Mouse (Mus musculus) CH12.LX (cell line): ENCODE measurements around the gene Hcrt. TPM values are rescaled to one million over a fixed set of nuclear protein-coding genes. Genes with fewer than 3 reads are reported as not detected.

ENCODE experiments used
- DNase-seq: peaks from one replicate; pipeline ENCODE4 v3.0.0-alpha.2; 2013; ENCODE audit errors: extremely low read depth
- H3K27ac ChIP-seq: 2 replicates; pipeline ENCODE4 v1.5.1; 2012; ENCODE audit warnings: low read depth, mild to moderate bottlenecking, control low read depth, moderate library complexity; ENCODE audit not compliant: insufficient read depth
- H3K27me3 ChIP-seq: replicated peaks from 2 replicates; pipeline ENCODE3; 2012; ENCODE audit warnings: inconsistent platforms
- H3K36me3 ChIP-seq, 2 experiments: replicated peaks in 1 of 2; 2 replicates each; pipeline versions ENCODE3 to v1.6.1; 2012; ENCODE audit warnings: inconsistent platforms in 1 of 2, low read length in 1 of 2, mild to moderate bottlenecking in 1 of 2, mixed read lengths in 1 of 2, moderate library complexity in 1 of 2; ENCODE audit not compliant: control insufficient read depth in 1 of 2, insufficient read depth in 1 of 2
- H3K4me1 ChIP-seq, 2 experiments: 2 replicates each; pipeline ENCODE4 v1.6.1; 2012; ENCODE audit warnings: inconsistent platforms in 1 of 2, moderate library complexity in 1 of 2; ENCODE audit not compliant: insufficient read depth in 2 of 2, control insufficient read depth in 1 of 2
- H3K4me2 ChIP-seq: 2 replicates; pipeline ENCODE4 v1.6.1; 2012; ENCODE audit warnings: low read depth, mild to moderate bottlenecking, control low read depth; ENCODE audit not compliant: poor library complexity, insufficient read depth, severe bottlenecking
- H3K4me3 ChIP-seq, 3 experiments: fragments of 150-350 bp in 1 of 3; sonication (generic) in 1 of 3; replicated peaks in 1 of 3; 2 replicates each; pipeline versions ENCODE3 to v1.5.1; 2011 to 2012; ENCODE audit warnings: low read depth in 2 of 3, low read length in 2 of 3, mild to moderate bottlenecking in 2 of 3, moderate library complexity in 2 of 3, control low read depth in 1 of 3, improper control_type of control experiment in 1 of 3, inconsistent platforms in 1 of 3, mixed read lengths in 1 of 3; ENCODE audit not compliant: poor library complexity in 1 of 3
- H3K79me2 ChIP-seq: replicated peaks from 2 replicates; pipeline ENCODE4 v1.6.1; 2012; ENCODE audit warnings: mild to moderate bottlenecking, moderate library complexity; ENCODE audit not compliant: control insufficient read depth, poor library complexity, insufficient read depth, severe bottlenecking; ENCODE audit errors: extremely low read depth
- H3K9ac ChIP-seq: 2 replicates; pipeline ENCODE4 v1.6.1; 2012; ENCODE audit warnings: low read depth, mild to moderate bottlenecking, control low read depth, moderate library complexity; ENCODE audit not compliant: insufficient read depth
- H3K9me3 ChIP-seq: replicated peaks from 2 replicates; pipeline ENCODE3; 2012; ENCODE audit warnings: low read length, inconsistent platforms, mixed read lengths
- BHLHE40 ChIP-seq: IDR thresholded peaks from 2 replicates; pipeline ENCODE4 v1.6.1; 2011; ENCODE audit warnings: mild to moderate bottlenecking, low read depth, low read length, improper control_type of control experiment
- CHD1 ChIP-seq: IDR thresholded peaks from 2 replicates; pipeline ENCODE4 v1.6.1; 2012; ENCODE audit warnings: low read depth, low read length, improper control_type of control experiment, inconsistent platforms
- CHD2 ChIP-seq: IDR thresholded peaks from 2 replicates; pipeline ENCODE4 v1.6.1; 2011; ENCODE audit warnings: low read length, improper control_type of control experiment
- CTCF ChIP-seq, 2 experiments: IDR thresholded peaks in 1 of 2; conservative IDR thresholded peaks in 1 of 2; 2 replicates each; pipeline ENCODE4 v1.5.1; 2011 to 2012; ENCODE audit warnings: low read depth in 2 of 2, low read length in 2 of 2, improper control_type of control experiment in 1 of 2, inconsistent platforms in 1 of 2, mild to moderate bottlenecking in 1 of 2, moderate library complexity in 1 of 2
- E2F4 ChIP-seq: IDR thresholded peaks from 2 replicates; pipeline ENCODE4 v1.6.1; 2011; ENCODE audit warnings: low read depth, low read length, improper control_type of control experiment; ENCODE audit not compliant: insufficient replicate concordance
- ELF1 ChIP-seq: IDR thresholded peaks from 2 replicates; pipeline ENCODE4 v1.6.1; 2014; ENCODE audit warnings: low read depth, mild to moderate bottlenecking, inconsistent platforms, low read length, improper control_type of control experiment
- EP300 ChIP-seq: IDR thresholded peaks from 2 replicates; pipeline ENCODE4 v1.6.1; 2011; ENCODE audit warnings: low read length, improper control_type of control experiment
- ETS1 ChIP-seq: conservative IDR thresholded peaks from 2 replicates; pipeline ENCODE4 v1.6.1; 2012; ENCODE audit warnings: low read depth, mild to moderate bottlenecking, inconsistent platforms, low read length, improper control_type of control experiment, moderate library complexity
- HCFC1 ChIP-seq: IDR thresholded peaks from 2 replicates; pipeline ENCODE4 v1.6.1; 2012; ENCODE audit warnings: low read depth, mild to moderate bottlenecking, inconsistent platforms, low read length, improper control_type of control experiment
- IRF4 ChIP-seq: IDR thresholded peaks from 2 replicates; pipeline ENCODE4 v1.6.1; 2014; ENCODE audit warnings: low read depth, mild to moderate bottlenecking, inconsistent platforms, low read length, improper control_type of control experiment
- JUN ChIP-seq: IDR thresholded peaks from 2 replicates; pipeline ENCODE4 v1.6.1; 2011; ENCODE audit warnings: low read depth, mild to moderate bottlenecking, low read length, improper control_type of control experiment, moderate library complexity; ENCODE audit not compliant: insufficient read depth
- JUND ChIP-seq: conservative IDR thresholded peaks from 2 replicates; pipeline ENCODE4 v1.6.1; 2011; ENCODE audit warnings: low read depth, low read length, improper control_type of control experiment
- KAT2A ChIP-seq: IDR thresholded peaks from 2 replicates; pipeline ENCODE4 v1.6.1; 2012; ENCODE audit warnings: low read length, improper control_type of control experiment, inconsistent platforms; ENCODE audit not compliant: insufficient replicate concordance
- MAFK ChIP-seq: IDR thresholded peaks from 2 replicates; pipeline ENCODE4 v1.6.1; 2011; ENCODE audit warnings: low read length, improper control_type of control experiment; ENCODE audit not compliant: insufficient replicate concordance
- MAX ChIP-seq: IDR thresholded peaks from 2 replicates; pipeline ENCODE4 v1.6.1; 2011; ENCODE audit warnings: low read length, improper control_type of control experiment
- MXI1 ChIP-seq: IDR thresholded peaks from 2 replicates; pipeline ENCODE4 v1.6.1; 2011; ENCODE audit warnings: mild to moderate bottlenecking, low read depth, low read length, improper control_type of control experiment
- MYC ChIP-seq: IDR thresholded peaks from 2 replicates; pipeline ENCODE4 v1.6.1; 2011; ENCODE audit warnings: low read depth, mild to moderate bottlenecking, improper control_type of control experiment, low read length
- NELFE ChIP-seq: IDR thresholded peaks from 2 replicates; pipeline ENCODE4 v1.6.1; 2011; ENCODE audit warnings: low read depth, low read length, improper control_type of control experiment
- NRF1 ChIP-seq: IDR thresholded peaks from 2 replicates; pipeline ENCODE4 v1.6.1; 2014; ENCODE audit warnings: low read depth, mild to moderate bottlenecking, inconsistent platforms, low read length, improper control_type of control experiment, moderate library complexity
- PAX5 ChIP-seq: IDR thresholded peaks from 2 replicates; pipeline ENCODE4 v1.6.1; 2012; ENCODE audit warnings: low read length, inconsistent platforms, mixed read lengths
- POLR2A ChIP-seq: IDR thresholded peaks from 2 replicates; pipeline ENCODE4 v1.6.1; 2011; ENCODE audit warnings: low read depth, mild to moderate bottlenecking, improper control_type of control experiment, low read length
- POLR2AphosphoS2 ChIP-seq: IDR thresholded peaks from 2 replicates; pipeline ENCODE4 v1.6.1; 2011; ENCODE audit warnings: low read depth, low read length, improper control_type of control experiment
- RAD21 ChIP-seq: IDR thresholded peaks from 2 replicates; pipeline ENCODE4 v1.6.1; 2011; ENCODE audit warnings: low read depth, mild to moderate bottlenecking, low read length, improper control_type of control experiment, moderate library complexity
- RCOR1 ChIP-seq: conservative IDR thresholded peaks from 2 replicates; pipeline ENCODE4 v1.6.1; 2012; ENCODE audit warnings: low read depth, mild to moderate bottlenecking, inconsistent platforms, low read length, improper control_type of control experiment
- SIN3A ChIP-seq: IDR thresholded peaks from 2 replicates; pipeline ENCODE4 v1.6.1; 2012; ENCODE audit warnings: low read length, improper control_type of control experiment, inconsistent platforms
- SMC3 ChIP-seq: IDR thresholded peaks from 2 replicates; pipeline ENCODE4 v1.6.1; 2011; ENCODE audit warnings: low read depth, low read length, improper control_type of control experiment
- TBP ChIP-seq: conservative IDR thresholded peaks from 2 replicates; pipeline ENCODE4 v1.6.1; 2011; ENCODE audit warnings: low read depth, low read length, improper control_type of control experiment
- UBTF ChIP-seq: IDR thresholded peaks from 2 replicates; pipeline ENCODE4 v1.6.1; 2012; ENCODE audit warnings: low read depth, mild to moderate bottlenecking, inconsistent platforms, low read length, improper control_type of control experiment, moderate library complexity
- USF1 ChIP-seq: IDR thresholded peaks from 2 replicates; pipeline ENCODE4 v1.6.1; 2014; ENCODE audit warnings: low read depth, mild to moderate bottlenecking, inconsistent platforms, low read length, improper control_type of control experiment
- USF2 ChIP-seq: conservative IDR thresholded peaks from 2 replicates; pipeline ENCODE4 v1.6.1; 2011; ENCODE audit warnings: low read depth, low read length, improper control_type of control experiment
- ZKSCAN1 ChIP-seq: IDR thresholded peaks from 2 replicates; pipeline ENCODE4 v1.6.1; 2012; ENCODE audit warnings: low read depth, inconsistent platforms, low read length, improper control_type of control experiment, borderline replicate concordance
- ZMIZ1 ChIP-seq: IDR thresholded peaks from 2 replicates; pipeline ENCODE4 v1.6.1; 2012; ENCODE audit warnings: low read depth, mild to moderate bottlenecking, inconsistent platforms, low read length, improper control_type of control experiment
- dilution Hi-C: fragments of 300-500 bp; cut with MboI; formaldehyde crosslinking; loops from 2 replicates; pipeline ENCODE4 v1.14.3; 2020; ENCODE audit warnings: low sequenced_read_pairs; ENCODE audit not compliant: extremely low pct_unique_long_range_greater_than_20kb, extremely low pct_ligation_motif_present
- in situ Hi-C: fragments of 300-500 bp; cut with MboI; formaldehyde crosslinking; loops from 3 replicates; pipeline ENCODE4 v1.14.3; 2019; ENCODE audit warnings: low sequenced_read_pairs, low pct_ligation_motif_present, low pct_unique_long_range_greater_than_20kb, mixed read lengths
- polyA plus RNA-seq: library from polyadenylated mRNA; unstranded; fragments of >175 nt; gene quantifications from 2 replicates; pipeline ENCODE4 v1.2.1, GENCODE M21; 2012; ENCODE audit warnings: low read depth; ENCODE audit not compliant: insufficient read length
- total RNA-seq, 2 experiments: library from RNA; depleted of rRNA; stranded (reverse); fragments of 300-350 nt in 1 of 2; fragments of >200 nt in 1 of 2; gene quantifications; 2 replicates each; pipeline ENCODE4 v1.2.3; 2012 to 2014

Hcrt gene
- total and polyA plus RNA-seq, 3 experiments, result not detected

- no peak for TF ChIP-seq PAX5
- no peak for TF ChIP-seq RAD21
- no peak for TF ChIP-seq ETS1
- no peak for TF ChIP-seq BHLHE40
- no peak for TF ChIP-seq JUND
- peak; percentile 43 for TF ChIP-seq ELF1
- no peak for TF ChIP-seq USF1
- no peak for TF ChIP-seq E2F4
- peak; percentile 68 for TF ChIP-seq POLR2A
- TF ChIP-seq SMC3, result no peak
- no peak for TF ChIP-seq EP300
- TF ChIP-seq RCOR1, result 0 out of 2 replicates have a peak, but pooled peaks have one; percentile 30
- TF ChIP-seq CHD2, result no peak
- TF ChIP-seq TBP, result peak; percentile 73; the same call in 1 of the 2 replicates
- TF ChIP-seq USF2, result no peak
- no peak; the same call in 1 of the 2 replicates for TF ChIP-seq MYC
- TF ChIP-seq ZMIZ1, result no peak
- peak; percentile 72; the same call in 1 of the 2 replicates for TF ChIP-seq NELFE
Observed at GRCm38 (mm10) chr11:100735954-100736745, 26.6 kb downstream of the Hcrt start (continued).

GRCm38 (mm10) chr11:100735134-100735865 is 27.4 kb downstream of the Hcrt start:
- Histone ChIP-seq H3K4me1 (peaks cover 8 to 63% of the 10 kb centered on the region in 2 experiments), H3K27me3 (no peaks in the 10 kb centered on the region), H3K9me3 (no peaks in the 10 kb centered on the region), H3K27ac (peak overlapping the region; percentile 69), H3K9ac (peak overlapping the region; percentile 95), H3K79me2 (peaks cover 74% of the 10 kb centered on the region), H3K4me3 (peak overlapping the region; percentile 62 to 100 (median 75)), H3K4me2 (peak overlapping the region; percentile 97), H3K36me3 (peaks cover 21 to 46% of the 10 kb centered on the region in 2 experiments)
- dilution Hi-C loops, result no loop called here
- peak; percentile 61 for DNase-seq
- in situ Hi-C loops, result no loop called here
- TF ChIP-seq MAX (peak; percentile 78; the same call in 1 of the 2 replicates), MYC (peak; percentile 68), RCOR1 (no peak), E2F4 (no peak), CHD2 (no peak), ZKSCAN1 (no peak), RAD21 (no peak), HCFC1 (peak; percentile 28), CTCF (conservative IDR thresholded peaks at IDR 0.05 in 1 of 2, IDR thresholded peaks at IDR 0.05 in 1 of 2; ENCODE audit: low read depth in 2 of 2, low read length in 2 of 2) (no peak), CHD1 (no peak), USF2 (no peak), ZMIZ1 (0 out of 2 replicates have a peak, but pooled peaks have one; percentile 10), NRF1 (no peak), UBTF (0 out of 2 replicates have a peak, but pooled peaks have one; percentile 14), NELFE (no peak), MAFK (0 out of 2 replicates have a peak, but pooled peaks have one; percentile 2), SIN3A (peak; percentile 54; the same call in 1 of the 2 replicates), EP300 (peak; percentile 60), IRF4 (peak; percentile 83; the same call in 1 of the 2 replicates), PAX5 (no peak), ELF1 (no peak), KAT2A (0 out of 2 replicates have a peak, but pooled peaks have one; percentile 11), POLR2AphosphoS2 (peak; percentile 60; the same call in 1 of the 2 replicates), POLR2A (no peak), MXI1 (peak; percentile 85), JUN (no peak), USF1 (no peak)
